Mouse (Mus musculus): ENCODE measurements around the gene Sdc3.
A peak's percentile ranks its signal among the peaks of the same experiment; 100 is the strongest.

Gene Sdc3

DNA sequence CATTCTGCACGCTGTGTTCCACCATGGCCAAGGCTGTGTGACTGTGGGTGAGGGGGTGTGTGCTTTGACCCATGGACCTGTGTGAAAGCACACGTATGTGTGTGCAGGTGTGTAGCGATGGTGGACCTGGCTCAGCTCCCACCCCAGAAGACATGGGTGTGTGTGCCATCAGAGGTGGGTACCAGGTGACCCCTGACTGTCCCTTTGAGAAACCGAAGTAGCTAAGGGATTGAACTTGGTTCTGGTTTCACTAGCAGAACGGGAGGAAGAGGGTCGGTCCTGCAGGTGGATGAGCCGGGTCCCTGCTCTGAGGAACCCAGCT lies 804 bp downstream of the Sdc3 start:
- no peak for DNase-seq (ENCODE audit: low spot score in 2 of 2)

DNA sequence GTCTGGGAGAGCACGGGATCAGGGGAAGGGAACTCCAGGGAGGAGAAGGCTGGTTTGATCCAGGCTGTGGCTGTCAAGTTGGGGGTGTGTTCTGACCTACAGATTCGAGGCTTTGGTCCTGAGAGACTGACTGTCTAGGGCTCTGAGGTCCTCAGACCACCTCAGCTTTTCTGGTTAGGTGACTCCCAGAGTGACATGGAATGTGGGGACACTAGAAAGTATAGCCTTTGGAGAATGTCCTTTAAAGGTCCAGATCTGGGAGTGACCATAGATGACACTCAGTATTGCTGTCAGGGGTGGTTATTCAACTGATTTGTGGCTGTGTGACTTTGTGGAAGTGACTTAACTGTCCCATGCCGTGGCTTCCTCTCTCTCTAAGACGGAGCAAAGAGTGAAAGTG lies 2.4 kb downstream of the Sdc3 start:
- DNase-seq (ENCODE audit: low spot score in 2 of 2): no peak

GRCm38 (mm10) chr4:130795970-130796369 lies 3.6 kb downstream of the Sdc3 start:
- DNase-seq (ENCODE audit: low spot score in 2 of 2): no peak

GRCm38 (mm10) chr4:130797201-130798051 lies 5.1 kb downstream of the Sdc3 start:
- DNase-seq (ENCODE audit: low spot score in 2 of 2): no peak

DNA sequence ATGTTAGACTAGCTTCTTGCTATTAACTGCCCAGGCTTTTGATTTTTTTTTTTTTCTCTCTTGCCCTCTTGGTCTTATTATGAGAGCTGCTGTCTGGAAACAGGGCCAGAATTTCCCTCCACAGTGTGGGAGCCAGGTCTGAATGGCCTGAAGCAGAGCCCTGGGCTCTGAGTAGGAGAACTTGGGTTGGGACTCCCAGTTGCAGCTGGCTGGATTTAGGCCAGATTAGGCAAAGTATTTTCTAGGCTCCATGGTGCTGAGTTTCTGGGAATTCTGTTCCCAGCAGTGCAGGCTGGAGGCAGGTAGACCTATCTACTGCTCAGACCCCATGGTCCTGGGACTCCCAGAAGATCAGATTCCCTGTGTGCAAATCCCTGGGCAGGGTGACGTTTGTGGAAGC lies 6.1 kb downstream of the Sdc3 start:
- DNase-seq (ENCODE audit: low spot score in 2 of 2): no peak

GRCm38 (mm10) chr4:130799118-130799517 lies 6.8 kb downstream of the Sdc3 start:
- no peak for DNase-seq (ENCODE audit: low spot score in 2 of 2)

GRCm38 (mm10) chr4:130799582-130799981 lies 7.2 kb downstream of the Sdc3 start:
- no peak for DNase-seq (ENCODE audit: low spot score in 2 of 2)

- no peak for DNase-seq (ENCODE audit: low spot score in 2 of 2)
Observed at GRCm38 (mm10) chr4:130800147-130800546, 7.8 kb downstream of the Sdc3 start.

GRCm38 (mm10) chr4:130801198-130801597 lies 8.9 kb downstream of the Sdc3 start:
- DNase-seq (ENCODE audit: low spot score in 2 of 2): no peak

- DNase-seq (ENCODE audit: low spot score in 2 of 2): no peak
Observed at GRCm38 (mm10) chr4:130801624-130802329, 9.4 kb downstream of the Sdc3 start.

GRCm38 (mm10) chr4:130803591-130803990 lies 11.3 kb downstream of the Sdc3 start:
- no peak for DNase-seq (ENCODE audit: low spot score in 2 of 2)

DNA sequence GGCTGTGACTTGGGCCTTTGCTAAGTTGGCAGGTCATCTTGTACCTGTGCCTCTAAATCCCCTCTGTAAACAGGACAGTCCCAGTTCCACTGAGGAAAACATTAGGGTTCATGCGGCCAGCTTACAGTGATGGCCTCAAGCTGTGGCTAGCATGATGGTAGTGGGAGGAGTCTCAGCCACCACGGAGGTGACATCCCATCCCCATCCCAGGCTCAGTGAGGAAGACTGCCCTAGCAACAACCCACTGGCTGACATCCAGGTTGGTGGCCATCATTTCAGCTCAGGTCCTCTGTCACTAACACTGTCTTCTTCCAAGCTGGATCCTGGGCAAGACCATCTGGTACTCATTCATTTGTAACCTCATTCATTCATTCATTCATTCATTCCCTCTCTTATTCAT lies 12.0 kb downstream of the Sdc3 start:
- DNase-seq (ENCODE audit: low spot score in 2 of 2): no peak

DNA sequence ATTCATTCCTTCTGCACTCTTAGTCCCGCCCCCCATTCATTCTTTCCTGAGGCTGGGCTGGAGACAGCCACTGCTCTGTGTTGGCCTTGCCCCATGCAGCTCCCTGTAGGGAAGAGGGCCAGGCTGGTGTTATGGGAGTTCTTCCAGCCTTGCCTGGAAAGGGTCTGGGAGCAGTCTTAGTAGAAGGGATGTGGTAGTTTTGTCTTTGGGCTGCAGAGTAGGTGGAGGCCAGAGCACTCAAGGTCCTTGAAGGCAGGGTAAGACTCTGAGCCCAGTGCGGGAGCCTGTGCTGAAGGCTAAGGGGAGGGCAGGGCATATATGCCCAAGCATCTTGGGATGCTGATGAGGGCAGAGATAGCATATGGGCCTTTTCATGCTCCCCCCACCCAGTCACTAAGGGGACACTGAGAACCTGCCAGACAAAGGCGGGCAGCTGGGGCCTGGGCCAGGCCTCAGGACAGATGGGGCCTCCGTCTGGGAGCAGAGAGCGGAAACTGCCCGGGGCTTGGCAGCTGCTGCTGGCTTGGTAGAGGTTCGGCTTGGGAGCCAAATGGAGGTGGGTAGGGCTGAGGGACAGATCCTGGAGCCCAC lies 12.5 kb downstream of the Sdc3 start:
- DNase-seq (ENCODE audit: low spot score in 2 of 2): no peak

DNA sequence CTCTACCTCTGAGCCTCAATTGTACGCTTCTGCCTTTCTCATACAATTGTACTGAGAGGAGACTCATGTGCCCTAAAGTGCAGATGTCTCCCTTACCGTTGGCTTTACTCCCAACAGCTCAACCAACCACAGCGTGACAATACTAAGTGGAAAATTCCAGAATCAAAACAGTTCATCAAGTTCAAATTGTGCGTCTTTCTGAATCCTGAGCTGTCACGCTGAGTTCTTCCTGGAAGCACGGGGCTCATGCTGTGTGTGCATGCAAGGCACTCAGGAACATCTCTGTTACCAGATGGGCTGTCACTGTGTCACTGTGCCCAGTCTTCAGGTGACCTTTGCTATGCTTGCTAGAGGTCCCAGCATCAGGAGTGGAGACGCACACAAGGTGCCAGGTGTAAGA lies 13.4 kb downstream of the Sdc3 start:
- DNase-seq (ENCODE audit: low spot score in 2 of 2): no peak

GRCm38 (mm10) chr4:130806746-130807145 lies 14.4 kb downstream of the Sdc3 start:
- DNase-seq (ENCODE audit: low spot score in 2 of 2): no peak

GRCm38 (mm10) chr4:130809784-130810183 lies 17.4 kb downstream of the Sdc3 start:
- no peak for DNase-seq (ENCODE audit: low spot score in 2 of 2)

DNA sequence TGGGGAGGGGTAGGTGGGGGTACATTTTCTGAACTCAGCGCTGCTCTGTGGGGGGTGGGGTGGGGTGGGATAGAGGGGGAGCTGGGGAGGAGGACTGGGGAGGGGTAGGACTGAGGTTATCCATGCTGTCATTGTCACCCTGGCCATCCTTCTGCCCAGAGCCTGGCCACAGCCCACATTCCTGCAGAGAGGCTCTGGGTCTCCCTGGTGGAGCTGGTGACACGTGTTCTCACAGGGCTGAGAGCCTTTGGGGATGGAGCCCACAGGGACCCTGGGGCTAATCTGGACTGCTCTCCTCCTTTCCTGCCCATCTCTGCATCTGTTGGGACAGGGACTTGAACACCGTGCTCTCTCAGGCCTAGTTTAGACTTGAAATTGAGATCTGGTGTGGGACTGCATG lies 18.5 kb downstream of the Sdc3 start:
- DNase-seq (ENCODE audit: low spot score in 2 of 2): no peak

DNA sequence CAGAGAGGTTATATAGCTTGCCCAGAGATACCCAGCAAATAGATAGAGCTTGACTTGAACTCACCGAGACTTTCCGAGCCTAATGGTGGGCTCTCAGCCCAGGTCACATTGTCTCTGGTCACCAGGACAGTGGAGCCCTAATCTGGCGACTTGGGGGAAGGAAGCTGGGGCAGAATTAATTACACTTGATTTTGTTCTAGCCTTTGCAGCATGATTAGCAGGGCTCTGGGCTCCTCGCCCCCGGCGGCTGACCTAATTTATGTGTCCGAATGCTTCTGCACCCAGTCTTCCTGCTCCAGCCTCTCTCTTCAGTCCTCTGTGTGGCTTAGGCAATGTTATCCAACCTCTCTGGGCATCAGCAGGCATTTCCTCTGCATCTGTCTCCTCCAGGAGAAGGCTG lies 19.0 kb downstream of the Sdc3 start:
- no peak for DNase-seq (ENCODE audit: low spot score in 2 of 2)

- DNase-seq (ENCODE audit: low spot score in 2 of 2): no peak
Observed at GRCm38 (mm10) chr4:130813958-130814357, 21.6 kb downstream of the Sdc3 start.

DNA sequence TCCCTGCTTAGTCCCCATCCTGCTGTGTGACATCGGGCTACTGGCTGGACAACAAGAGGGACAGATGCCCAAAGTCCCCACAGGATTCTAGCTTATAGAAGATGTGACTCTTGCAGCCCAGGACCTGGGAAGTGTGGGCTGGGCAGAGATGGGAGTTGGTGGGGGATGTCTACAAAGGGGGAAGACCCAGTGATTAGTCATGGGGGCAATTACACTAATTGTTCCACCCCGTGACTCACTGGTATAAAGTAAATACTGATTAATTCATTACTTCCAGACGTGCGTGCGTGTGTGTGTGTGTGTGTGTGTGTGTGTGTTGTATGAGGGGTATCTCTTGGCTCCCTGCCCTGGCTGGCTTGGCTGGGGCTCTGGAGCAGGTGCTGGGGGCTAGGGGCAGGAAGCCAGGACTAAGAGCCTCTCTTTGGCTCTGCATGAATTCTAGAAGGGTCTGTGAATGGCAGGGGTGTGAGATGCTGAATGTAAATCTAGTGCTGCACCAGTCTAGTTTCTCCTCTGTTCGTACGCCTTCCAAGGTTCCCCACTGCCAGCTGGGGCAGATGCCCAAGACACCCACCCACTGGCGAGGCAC lies 22.5 kb downstream of the Sdc3 start:
- DNase-seq (ENCODE audit: low spot score in 2 of 2): peak; percentile 53 to 59

DNA sequence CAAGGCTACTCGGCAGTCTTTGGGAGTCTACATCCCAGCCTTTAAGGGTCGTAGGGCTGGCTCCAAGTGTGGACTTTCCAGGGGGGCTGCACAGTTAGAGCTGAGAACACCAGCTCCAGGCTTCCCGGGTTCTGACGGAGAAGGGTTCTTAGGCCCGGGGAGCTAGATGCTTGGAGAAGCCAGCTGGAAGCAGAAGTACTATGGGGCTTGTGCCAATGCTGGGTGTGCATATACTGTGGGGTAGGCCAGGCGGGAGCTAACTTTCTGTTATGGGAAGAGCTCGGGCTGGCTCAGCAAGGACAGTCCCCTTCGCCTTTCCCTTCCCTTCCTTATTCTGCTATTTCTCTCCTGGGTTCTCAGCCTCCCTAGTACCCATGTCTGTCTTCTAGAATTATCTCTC lies 23.5 kb downstream of the Sdc3 start:
- DNase-seq (ENCODE audit: low spot score in 2 of 2): no peak

DNA sequence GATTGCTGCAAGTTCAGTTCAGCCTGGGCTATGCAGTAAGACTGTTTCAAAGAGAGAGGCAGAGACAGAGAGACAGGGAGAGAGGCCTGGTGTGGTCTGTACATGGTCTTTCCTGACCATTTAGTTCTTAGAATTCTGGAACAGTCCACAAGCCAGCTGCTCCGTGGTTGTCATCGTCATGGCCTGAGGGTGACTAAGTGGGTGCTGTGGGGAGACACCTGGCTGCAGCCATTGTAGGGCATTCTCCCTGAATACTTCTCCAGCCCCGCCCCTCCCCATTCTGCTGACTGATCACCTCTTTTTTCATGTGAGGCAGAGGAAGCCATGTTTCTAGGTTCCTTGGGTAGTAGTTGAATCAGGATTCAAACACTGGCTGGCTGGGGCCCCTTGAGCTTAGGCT lies 27.5 kb downstream of the Sdc3 start:
- no peak for DNase-seq (ENCODE audit: low spot score in 2 of 2)
